Mouse (Mus musculus): ENCODE measurements at regions not wholly inside any gene's neighbourhood (a gene's known extent, or its start where the extent isn't known, plus 50 kb on each side); places are given as distances from the start of the nearest gene placed in this dataset.

DNA sequence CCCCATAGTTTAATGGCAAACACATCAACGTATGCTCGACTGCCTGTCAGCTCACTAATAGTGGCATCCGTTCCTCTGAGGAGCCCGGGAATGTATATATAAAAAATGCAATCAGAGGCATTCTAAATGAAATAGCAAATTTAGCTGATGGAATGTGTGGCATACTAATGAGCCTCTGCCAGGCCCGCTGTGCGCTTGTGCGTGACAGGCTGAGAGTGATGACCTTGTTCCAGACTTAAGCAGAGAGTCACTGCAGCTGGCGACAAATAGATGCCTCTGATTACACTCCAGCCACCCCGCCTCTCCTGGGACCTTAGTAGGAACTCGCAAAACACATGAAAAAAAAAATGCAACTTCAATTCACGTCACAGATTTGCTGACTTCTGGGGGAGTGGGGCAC, 252.0 kb upstream of the Daam1 start:
- TF ChIP-seq CTCF (IDR thresholded peaks at IDR 0.05) (no peak), EP300 (IDR thresholded peaks at IDR 0.05) (no peak)

Data from lung, postnatal 0 days (tissue).